Mouse (Mus musculus): ENCODE results near the gene Mef2d.

GRCm38 (mm10) chr3:88132492-88132891, 9.7 kb upstream of the Mef2d start:
- TF ChIP-seq MAFK (IDR thresholded peaks at IDR 0.05; ENCODE audit: insufficient read depth, low read depth, low read length) (no peak), HCFC1 (IDR thresholded peaks at IDR 0.05; ENCODE audit: borderline replicate concordance, insufficient read depth, low read length) (no peak), ZNF384 (IDR thresholded peaks at IDR 0.05; ENCODE audit: low read depth, low read length) (no peak), CHD2 (IDR thresholded peaks at IDR 0.05; ENCODE audit: low read depth, low read length) (no peak), ZC3H11A (IDR thresholded peaks at IDR 0.05; ENCODE audit: borderline replicate concordance, low read depth, low read length) (no peak)
